Mouse (Mus musculus): ENCODE results near the gene Ctdsp2.

DNA sequence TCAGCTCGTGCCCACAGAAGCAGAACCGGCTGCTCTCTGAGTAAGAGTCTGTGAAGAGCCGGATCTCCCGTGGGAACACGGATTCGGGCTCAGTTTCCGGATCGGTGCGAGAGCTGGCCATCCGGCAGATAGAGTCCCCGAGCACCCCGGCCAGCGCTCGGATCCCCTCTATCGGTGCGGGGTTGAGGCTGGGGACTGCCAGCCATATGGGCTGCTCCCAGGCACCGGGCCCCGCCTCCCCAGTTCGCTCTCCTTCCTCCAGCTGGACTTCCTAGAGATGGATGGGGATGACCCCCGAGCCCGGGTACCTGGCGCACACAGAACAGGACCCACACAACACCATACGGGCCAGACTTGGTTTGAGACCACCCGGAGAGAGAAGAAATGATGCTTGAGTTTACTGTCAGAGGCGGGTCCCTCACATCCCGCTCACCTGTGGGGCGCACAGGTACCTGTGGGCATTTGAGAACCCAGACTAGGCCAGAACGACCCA, 62.8 kb downstream of the Ctdsp2 start, which contains the start of the genes Mettl1 and Eef1akmt3:
- TF ChIP-seq CTCF (IDR thresholded peaks at IDR 0.05; ENCODE audit: extremely low read depth, insufficient read depth, low read length), result no peak
- TF ChIP-seq POLR2A (IDR thresholded peaks at IDR 0.05; ENCODE audit: extremely low read depth, insufficient read depth, low read length), result no peak
